Mouse (Mus musculus): ENCODE results near the gene Zfp281. TPM values are rescaled to one million over a fixed set of nuclear protein-coding genes. Genes with fewer than 3 reads are reported as not detected.

The Zfp281 gene
- polyA plus RNA-seq (2012; rRNA removed) = 10.2 and 19.6 TPM in 2 replicates

GRCm38 (mm10) chr1:136624146-136625018 lies at the start of gene Zfp281:
TSS of gene Zfp281 (plus strand) at chr1:136624901.

Other genes with a start within 250 kb of the Zfp281 start
- gene Ddx59, start 209.6 kb upstream of the Zfp281 start, polyA plus RNA-seq (2012; rRNA removed) = 11.3 and 13.5 TPM in 2 replicates
- gene Kif14, start 158.6 kb upstream of the Zfp281 start, polyA plus RNA-seq (2012; rRNA removed) = 8.1 and 8.3 TPM in 2 replicates

Data from central nervous system, embryonic 11.5 days (tissue).